Mouse (Mus musculus) limb, embryonic 10.5 days (tissue): ENCODE measurements around the gene Slc22a17. TPM values are rescaled to one million over a fixed set of nuclear protein-coding genes. Genes with fewer than 3 reads are reported as not detected.

Experiments
- DNase-seq: peaks from one replicate; pipeline ENCODE4 v3.0.0-alpha.2; 2017; ENCODE audit warnings: low spot score
- H3K27ac ChIP-seq: fragments of 300-500 bp; sonication (generic); 2 replicates; pipeline ENCODE4 v1.5.1; 2016; ENCODE audit warnings: mild to moderate bottlenecking
- H3K27me3 ChIP-seq: fragments of 300-500 bp; sonication (generic); 2 replicates; pipeline ENCODE4 v1.6.1; 2016; ENCODE audit warnings: low read depth, mild to moderate bottlenecking; ENCODE audit not compliant: poor library complexity, severe bottlenecking
- H3K36me3 ChIP-seq: fragments of 300-500 bp; sonication (generic); 2 replicates; pipeline ENCODE4 v1.6.1; 2016; ENCODE audit warnings: mild to moderate bottlenecking, moderate library complexity
- H3K4me1 ChIP-seq: fragments of 300-500 bp; sonication (generic); 2 replicates; pipeline ENCODE4 v1.6.1; 2016
- H3K4me3 ChIP-seq: fragments of 300-500 bp; sonication (generic); 2 replicates; pipeline ENCODE4 v1.5.1; 2016; ENCODE audit warnings: mild to moderate bottlenecking, moderate library complexity
- H3K9me3 ChIP-seq: fragments of 300-500 bp; sonication (generic); replicated peaks from 2 replicates; pipeline ENCODE4 v1.6.1; 2016; ENCODE audit warnings: mild to moderate bottlenecking
- WGBS: fragments of 180-500 bp; shearing (Covaris S2); methylation state at CpG from one replicate; pipeline ENCODE4 v1.1.7; 2016; 5-methylcytosine and 5-hydroxymethylcytosine counted together
- polyA plus RNA-seq: library from polyadenylated mRNA; unstranded; fragments of >200 nt; fragmentation: Nextera tagmentation; extraction: Ambion mirVana; gene quantifications from 2 replicates; pipeline ENCODE4 v1.2.1, GENCODE M21; 2016

The Slc22a17 gene
- polyA plus RNA-seq, 1 experiment from 2014 or later, result 52.7 TPM

- WGBS, result under 1% methylated on average over 61 of the region's 61 CpGs
- peak within 1 kb of the TSS; percentile 72 for H3K27ac ChIP-seq
- peak within 1 kb of the TSS; percentile 67 for H3K4me3 ChIP-seq
- peak; percentile 73 for DNase-seq
- H3K9me3 ChIP-seq, result no peaks in the 10 kb centered on the region
- peaks cover 40% of the 10 kb centered on the region for H3K27me3 ChIP-seq
- peaks cover 22% of the 10 kb centered on the region for H3K4me1 ChIP-seq
- H3K36me3 ChIP-seq, result no peaks in the 10 kb centered on the region
Observed at GRCm38 (mm10) chr14:54877048-54877715, 35.8 kb downstream of the Slc22a17 start, which contains the start of gene Ppp1r3e. Gene Ppp1r3e (minus strand): TSS chr14:54877550.

DNA sequence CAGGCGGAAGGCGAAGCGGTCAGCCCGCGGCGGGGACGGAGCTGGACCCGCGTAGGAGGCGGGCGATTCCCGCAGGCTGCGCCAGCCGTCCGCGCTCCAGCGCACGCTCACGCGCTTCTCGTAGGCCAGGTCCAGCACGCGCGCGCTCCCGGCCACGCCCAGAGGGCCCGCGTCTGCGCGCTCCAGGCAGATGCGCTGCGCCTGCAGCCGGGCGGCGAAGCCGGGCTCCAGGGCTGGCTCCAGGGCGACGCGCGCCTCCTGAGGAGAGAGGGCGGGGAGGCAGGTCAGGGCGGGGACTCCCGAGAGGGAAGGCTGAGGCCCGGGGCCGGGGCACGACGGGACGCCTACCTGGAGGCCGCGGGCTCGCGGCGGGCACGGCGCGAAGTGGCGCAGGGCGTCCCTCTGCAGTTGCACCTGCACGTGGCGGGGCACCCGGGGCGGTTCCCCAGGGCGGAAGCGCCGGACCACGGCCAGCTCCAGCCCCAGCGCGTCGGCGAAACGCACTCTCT, 36.3 kb downstream of the Slc22a17 start:
- peak; percentile 88 for DNase-seq
- H3K4me1 ChIP-seq, result peaks cover 22% of the 10 kb centered on the region
- H3K36me3 ChIP-seq, result no peaks in the 10 kb centered on the region
- peak overlapping the region; percentile 72 for H3K27ac ChIP-seq
- peak overlapping the region; percentile 67 for H3K4me3 ChIP-seq
- peaks cover 40% of the 10 kb centered on the region for H3K27me3 ChIP-seq
- no peaks in the 10 kb centered on the region for H3K9me3 ChIP-seq
- under 1% methylated on average over 72 of the region's 72 CpGs for WGBS

DNA sequence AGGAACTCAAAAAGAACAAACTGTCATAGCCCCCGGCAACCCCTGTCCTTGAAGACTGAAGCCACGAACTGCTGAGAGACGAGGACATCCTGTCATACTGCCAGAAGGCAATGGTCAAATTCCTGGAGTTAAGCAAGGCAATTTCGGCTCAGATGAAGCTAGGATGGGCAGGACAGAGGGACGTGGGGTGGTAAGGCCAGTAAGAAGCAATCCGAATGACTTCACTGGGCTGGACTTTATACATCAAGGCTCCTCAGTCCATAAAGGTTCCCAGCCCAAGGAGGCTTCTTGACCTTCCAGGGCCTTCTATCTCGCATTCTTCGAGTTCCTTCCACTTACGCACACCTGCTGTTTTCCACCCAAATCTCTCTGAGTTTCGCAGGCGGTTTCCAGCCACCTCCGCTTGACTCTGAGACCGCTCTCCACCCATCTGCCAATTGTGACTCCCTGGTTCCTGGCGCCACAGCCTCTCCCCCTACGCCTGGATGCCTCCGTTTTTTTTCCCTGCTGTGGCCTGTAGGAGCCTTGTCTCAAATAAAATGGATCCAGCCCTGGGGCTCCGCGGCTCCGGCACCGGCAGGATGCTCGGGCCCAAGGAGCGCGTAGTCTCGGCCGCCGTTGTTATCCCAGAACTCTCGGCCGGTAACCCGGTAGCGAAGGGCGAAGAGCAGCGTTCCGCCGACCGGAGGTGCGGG, 36.9 kb downstream of the Slc22a17 start:
- Histone ChIP-seq H3K4me1 (peaks cover 22% of the 10 kb centered on the region), H3K9me3 (no peaks in the 10 kb centered on the region), H3K36me3 (no peaks in the 10 kb centered on the region), H3K4me3 (peak overlapping the region; percentile 67), H3K27me3 (peaks cover 40% of the 10 kb centered on the region), H3K27ac (peak overlapping the region; percentile 72)
- 2% methylated on average over 36 of the region's 36 CpGs for WGBS
- DNase-seq, result no peak

DNA sequence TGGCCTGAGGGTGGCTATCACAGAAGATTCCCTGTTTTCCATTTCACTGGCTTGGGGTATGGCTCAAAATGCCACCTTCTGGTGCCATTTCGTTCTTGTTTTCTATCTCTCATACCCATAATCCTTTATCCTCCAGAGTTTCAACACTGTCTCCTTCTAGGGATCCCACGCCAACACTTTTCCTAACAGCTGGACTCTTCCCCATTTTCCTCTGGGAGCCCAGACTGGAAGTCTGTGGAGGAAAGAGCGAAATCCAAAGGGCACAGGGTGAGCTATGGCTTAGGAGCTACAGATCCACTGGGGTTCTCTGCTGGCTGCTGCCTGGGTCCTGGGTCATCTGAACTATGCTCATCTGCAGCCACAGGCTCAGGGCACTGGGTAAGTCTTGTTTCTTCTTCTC, 38.8 kb downstream of the Slc22a17 start:
- DNase-seq, result no peak
- WGBS, result 80% methylated on average over 3 of the region's 3 CpGs
- peaks cover 40% of the 10 kb centered on the region for H3K27me3 ChIP-seq

DNA sequence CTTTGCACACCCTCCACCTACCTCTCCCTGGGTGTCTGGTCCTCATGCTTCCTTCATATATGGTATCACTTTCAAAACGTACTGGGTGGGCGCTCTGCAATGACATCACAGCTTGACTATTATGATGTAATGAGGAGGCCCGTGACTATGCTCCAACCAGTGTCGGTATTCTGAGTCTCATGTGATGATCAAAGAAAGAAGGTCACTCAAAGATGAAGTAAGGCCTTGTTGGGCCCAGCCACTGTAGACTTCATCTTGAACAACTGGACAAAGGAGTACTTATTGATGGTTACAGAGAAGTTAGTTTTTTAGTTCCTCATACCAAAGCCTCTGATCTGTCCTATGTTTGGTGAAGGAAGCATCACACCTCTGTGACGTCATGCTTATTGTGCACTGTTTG, 42.1 kb downstream of the Slc22a17 start, which contains the start of gene Homez:
Homez (minus strand) TSS at position 101 of the 400 bp plus-strand sequence.
- no peaks in the 10 kb centered on the region for H3K36me3 ChIP-seq
- peaks cover 3% of the 10 kb centered on the region for H3K4me1 ChIP-seq
- H3K4me3 ChIP-seq, result no peak within 1 kb of the TSS
- 90% methylated on average over 5 of the region's 5 CpGs for WGBS
- peaks cover 8% of the 10 kb centered on the region for H3K27me3 ChIP-seq
- no peaks in the 10 kb centered on the region for H3K9me3 ChIP-seq
- DNase-seq, result no peak
- no peak within 1 kb of the TSS for H3K27ac ChIP-seq

More for the DNA sequence above, 38.8 kb downstream of the Slc22a17 start:
- H3K36me3 ChIP-seq, result no peaks in the 10 kb centered on the region
- peaks cover 22% of the 10 kb centered on the region for H3K4me1 ChIP-seq
- no peak overlapping the region for H3K27ac ChIP-seq
- no peak overlapping the region for H3K4me3 ChIP-seq
- no peaks in the 10 kb centered on the region for H3K9me3 ChIP-seq

DNA sequence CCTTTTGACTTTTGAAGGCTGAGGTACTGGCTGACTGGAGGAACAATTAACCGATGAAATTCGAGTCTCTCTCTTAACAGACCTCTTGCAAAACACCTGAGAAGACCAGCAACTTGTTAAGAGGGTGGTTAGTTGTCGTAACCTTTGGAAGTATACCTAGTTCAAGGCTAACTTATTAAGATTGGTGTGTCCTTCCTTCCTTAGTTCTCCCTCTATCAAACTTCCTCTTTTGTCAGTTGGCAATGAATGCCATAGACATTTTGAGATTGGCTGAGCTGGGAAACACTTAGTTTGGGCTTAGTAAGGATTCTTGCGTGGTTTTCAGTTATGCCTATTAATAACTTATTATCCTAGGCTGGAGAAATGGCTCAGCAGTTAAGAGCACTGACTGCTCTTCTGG, 44.9 kb downstream of the Slc22a17 start:
- no peaks in the 10 kb centered on the region for H3K9me3 ChIP-seq
- no peak for DNase-seq
- no peaks in the 10 kb centered on the region for H3K27me3 ChIP-seq
- H3K36me3 ChIP-seq, result no peaks in the 10 kb centered on the region
- H3K4me3 ChIP-seq, result no peak overlapping the region
- H3K27ac ChIP-seq, result no peak overlapping the region
- H3K4me1 ChIP-seq, result peaks cover 6% of the 10 kb centered on the region
- 84% methylated on average over 4 of the region's 4 CpGs for WGBS

- Histone ChIP-seq H3K27ac (no peak overlapping the region), H3K4me1 (peaks cover 8% of the 10 kb centered on the region), H3K9me3 (no peaks in the 10 kb centered on the region), H3K36me3 (no peaks in the 10 kb centered on the region), H3K4me3 (no peak overlapping the region), H3K27me3 (no peaks in the 10 kb centered on the region)
- 58% methylated on average over 5 of the region's 5 CpGs for WGBS
- DNase-seq, result peak; percentile 44
Observed at GRCm38 (mm10) chr14:54866936-54867335, 46.0 kb downstream of the Slc22a17 start.

GRCm38 (mm10) chr14:54866268-54866667, 46.7 kb downstream of the Slc22a17 start:
- no peak for DNase-seq
- peaks cover 8% of the 10 kb centered on the region for H3K4me1 ChIP-seq
- WGBS, result 68% methylated on average over 3 of the region's 3 CpGs
- no peak overlapping the region for H3K27ac ChIP-seq
- H3K36me3 ChIP-seq, result no peaks in the 10 kb centered on the region
- no peak overlapping the region for H3K4me3 ChIP-seq
- no peaks in the 10 kb centered on the region for H3K27me3 ChIP-seq
- no peaks in the 10 kb centered on the region for H3K9me3 ChIP-seq

DNA sequence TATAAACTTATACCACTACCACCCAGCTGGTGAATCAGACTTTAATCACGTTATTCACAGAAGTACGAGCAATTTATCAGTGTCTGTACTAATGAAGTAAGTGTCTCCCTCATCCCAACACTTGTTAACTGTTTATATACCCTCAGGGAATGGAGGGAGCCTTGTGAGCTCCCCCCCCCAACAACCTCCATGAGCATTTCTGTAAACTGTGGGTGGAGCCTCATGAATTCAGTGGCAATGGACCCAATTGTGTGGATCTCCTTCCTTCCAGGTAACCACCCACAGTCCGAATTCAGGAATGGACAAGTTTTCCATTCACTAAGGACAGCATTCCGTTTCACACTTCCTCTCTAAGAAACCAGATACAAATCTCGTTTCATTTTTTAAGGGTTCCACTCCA, 47.3 kb downstream of the Slc22a17 start:
- 86% methylated on average over 5 of the region's 5 CpGs for WGBS
- Histone ChIP-seq H3K27ac (no peak overlapping the region), H3K4me3 (no peak overlapping the region), H3K27me3 (no peaks in the 10 kb centered on the region), H3K4me1 (peaks cover 8% of the 10 kb centered on the region), H3K9me3 (no peaks in the 10 kb centered on the region), H3K36me3 (no peaks in the 10 kb centered on the region)
- no peak for DNase-seq

- Histone ChIP-seq H3K4me1 (peaks cover 8% of the 10 kb centered on the region), H3K4me3 (peak overlapping the region; percentile 94), H3K9me3 (no peaks in the 10 kb centered on the region), H3K27ac (peak overlapping the region; percentile 96), H3K36me3 (no peaks in the 10 kb centered on the region), H3K27me3 (no peaks in the 10 kb centered on the region)
- WGBS, result 17% methylated on average over 21 of the region's 21 CpGs
- no peak for DNase-seq
Observed at GRCm38 (mm10) chr14:54864313-54865036, 48.5 kb downstream of the Slc22a17 start.

DNA sequence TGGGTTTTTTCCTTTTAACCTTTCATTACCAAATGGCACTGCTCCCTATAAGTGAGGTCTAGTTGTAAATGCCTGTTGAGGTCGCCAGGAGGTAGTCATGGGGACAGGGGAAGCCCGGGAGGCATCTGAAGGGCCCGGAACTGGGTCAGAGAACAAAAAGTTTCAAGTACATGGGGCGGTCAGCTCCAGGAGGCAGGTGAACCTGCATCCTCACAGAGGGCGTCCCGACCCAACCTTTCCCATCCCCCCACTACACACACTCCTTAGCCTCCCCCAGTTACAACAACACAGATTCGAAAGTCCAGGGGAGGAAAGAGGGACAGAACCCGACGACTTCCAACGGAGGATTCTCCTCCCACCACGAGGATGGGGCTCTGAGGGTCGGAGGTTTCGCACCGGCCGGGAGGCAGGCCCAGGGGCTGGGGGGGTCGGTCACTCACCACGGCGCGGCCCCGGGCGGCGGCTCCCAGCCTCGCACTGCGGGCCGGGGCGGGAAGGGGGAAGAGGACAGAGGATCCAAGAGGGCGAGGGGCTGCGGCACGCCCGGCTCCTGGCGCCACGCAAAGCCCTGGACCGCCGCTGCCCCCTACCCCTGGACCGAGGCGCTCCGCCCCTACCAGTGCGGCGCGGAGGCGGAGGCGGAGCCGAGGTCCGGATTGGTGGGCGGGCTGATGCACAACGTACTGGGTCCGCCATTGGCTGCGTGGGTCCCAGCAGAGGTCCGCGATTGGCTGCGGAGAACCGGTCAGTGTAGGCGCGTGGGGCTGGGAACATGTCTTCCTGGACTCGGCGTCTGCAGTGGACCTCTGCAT, 49.2 kb downstream of the Slc22a17 start:
- peak; percentile 94 for DNase-seq
- WGBS, result 0% methylated on average over 51 of the region's 56 CpGs
- Histone ChIP-seq H3K4me3 (peak overlapping the region; percentile 94), H3K9me3 (no peaks in the 10 kb centered on the region), H3K27me3 (no peaks in the 10 kb centered on the region), H3K4me1 (peaks cover 8% of the 10 kb centered on the region), H3K27ac (peak overlapping the region; percentile 96), H3K36me3 (no peaks in the 10 kb centered on the region)

DNA sequence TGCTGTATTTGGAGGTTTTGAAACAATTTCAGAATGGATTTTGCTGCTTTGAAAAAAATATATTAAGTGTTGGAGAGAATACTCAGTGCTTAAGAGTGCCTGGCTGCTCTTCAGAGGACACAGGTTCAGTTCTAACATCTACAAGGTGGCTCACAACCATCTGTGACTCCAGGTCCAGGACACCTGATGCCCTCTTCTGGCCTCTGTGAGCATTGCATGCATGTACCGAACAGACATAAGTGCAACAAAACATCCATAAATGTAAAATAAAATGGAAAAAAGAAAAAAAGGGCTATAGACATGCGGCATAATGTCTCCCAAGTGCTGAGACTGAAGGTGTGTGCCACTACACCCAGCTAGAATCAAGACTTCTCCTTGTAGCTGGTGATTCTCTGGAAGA, 52.4 kb downstream of the Slc22a17 start:
- peak; percentile 60 for DNase-seq
- Histone ChIP-seq H3K27ac (no peak overlapping the region), H3K36me3 (peaks cover 26% of the 10 kb centered on the region), H3K4me1 (peaks cover 8% of the 10 kb centered on the region), H3K4me3 (no peak overlapping the region), H3K27me3 (no peaks in the 10 kb centered on the region), H3K9me3 (no peaks in the 10 kb centered on the region)
- WGBS, result 53% methylated on average over 2 of the region's 2 CpGs
